Mouse (Mus musculus): ENCODE data around the gene Dok1.

DNA sequence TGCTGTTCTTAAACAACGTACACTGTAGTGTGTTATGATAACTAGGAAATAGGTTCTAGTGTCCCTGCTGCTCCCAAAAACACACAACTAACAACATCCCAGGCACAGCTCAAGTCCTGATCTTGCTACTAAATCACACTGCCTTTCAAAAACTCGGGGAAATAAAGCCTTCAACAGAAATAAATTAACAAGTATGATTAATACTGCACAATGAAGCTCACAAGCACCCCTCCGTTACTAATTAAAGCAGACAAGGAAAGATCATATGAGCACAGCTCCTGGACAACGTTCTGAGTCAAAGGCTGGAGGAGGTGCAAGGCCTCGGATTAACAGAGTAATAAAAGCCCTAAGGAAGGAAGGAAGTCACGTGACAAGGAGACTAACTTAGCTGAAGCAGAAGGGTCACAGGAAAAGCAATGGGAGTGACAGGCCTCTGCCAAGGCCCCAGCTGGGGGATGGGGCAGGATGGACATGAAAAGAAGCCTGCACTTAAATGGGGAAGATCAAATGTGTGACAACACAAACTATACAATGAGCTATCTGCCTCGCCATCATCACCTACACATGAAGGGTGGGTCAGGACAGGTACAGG is 35.7 kb downstream of the Dok1 start:
- TF ChIP-seq POLR2A (IDR thresholded peaks at IDR 0.05; ENCODE audit: control insufficient read depth in 1 of 2, insufficient read depth in 1 of 2, low read depth in 1 of 2, low read length in 2 of 2, poor library complexity in 1 of 2) (peak in 1 of 2 experiments; percentile 14; a peak in 1 of 4 replicates), POLR2AphosphoS2 (IDR thresholded peaks at IDR 0.05; ENCODE audit: low read length) (no peak), MAX (IDR thresholded peaks at IDR 0.05; ENCODE audit: low read length) (peak; percentile 61)
